Mouse (Mus musculus): ENCODE data around the gene Elfn2.

Elfn2 gene

GRCm38 (mm10) chr15:78718290-78719250 is at the start of gene Elfn2:
Elfn2 (minus strand) TSS chr15:78718771.
- Histone ChIP-seq H3K36me3 (ENCODE audit: control insufficient read depth, insufficient read depth, low read length, poor library complexity, severe bottlenecking) (no peaks in the 10 kb centered on the region), H3K27me3 (ENCODE audit: control insufficient read depth, insufficient read depth, low read length, poor library complexity, severe bottlenecking) (no peaks in the 10 kb centered on the region)
- DNase-seq (ENCODE audit: low read depth, low spot score), result peak; percentile 11

GRCm38 (mm10) chr15:78763704-78764103 is 45.1 kb upstream of the Elfn2 start:
- Histone ChIP-seq H3K36me3 (ENCODE audit: control insufficient read depth, insufficient read depth, low read length, poor library complexity, severe bottlenecking) (peaks cover 20% of the 10 kb centered on the region), H3K27me3 (ENCODE audit: control insufficient read depth, insufficient read depth, low read length, poor library complexity, severe bottlenecking) (no peaks in the 10 kb centered on the region)
- no peak for DNase-seq (ENCODE audit: low read depth, low spot score)

GRCm38 (mm10) chr15:78763210-78763609 is 44.6 kb upstream of the Elfn2 start:
- no peaks in the 10 kb centered on the region for H3K27me3 ChIP-seq (ENCODE audit: control insufficient read depth, insufficient read depth, low read length, poor library complexity, severe bottlenecking)
- H3K36me3 ChIP-seq (ENCODE audit: control insufficient read depth, insufficient read depth, low read length, poor library complexity, severe bottlenecking), result peaks cover 20% of the 10 kb centered on the region
- no peak for DNase-seq (ENCODE audit: low read depth, low spot score)

GRCm38 (mm10) chr15:78761112-78761511 is 42.5 kb upstream of the Elfn2 start:
- DNase-seq (ENCODE audit: low read depth, low spot score), result no peak
- Histone ChIP-seq H3K27me3 (ENCODE audit: control insufficient read depth, insufficient read depth, low read length, poor library complexity, severe bottlenecking) (no peaks in the 10 kb centered on the region), H3K36me3 (ENCODE audit: control insufficient read depth, insufficient read depth, low read length, poor library complexity, severe bottlenecking) (peaks cover 13% of the 10 kb centered on the region)

GRCm38 (mm10) chr15:78758132-78758531 is 39.6 kb upstream of the Elfn2 start:
- Histone ChIP-seq H3K27me3 (ENCODE audit: control insufficient read depth, insufficient read depth, low read length, poor library complexity, severe bottlenecking) (no peaks in the 10 kb centered on the region), H3K36me3 (ENCODE audit: control insufficient read depth, insufficient read depth, low read length, poor library complexity, severe bottlenecking) (peaks cover 9% of the 10 kb centered on the region)
- no peak for DNase-seq (ENCODE audit: low read depth, low spot score)

GRCm38 (mm10) chr15:78755966-78756725 is 37.6 kb upstream of the Elfn2 start:
- Histone ChIP-seq H3K36me3 (ENCODE audit: control insufficient read depth, insufficient read depth, low read length, poor library complexity, severe bottlenecking) (peaks cover 2% of the 10 kb centered on the region), H3K27me3 (ENCODE audit: control insufficient read depth, insufficient read depth, low read length, poor library complexity, severe bottlenecking) (no peaks in the 10 kb centered on the region)
- no peak for DNase-seq (ENCODE audit: low read depth, low spot score)

GRCm38 (mm10) chr15:78755226-78755625 is 36.7 kb upstream of the Elfn2 start:
- no peaks in the 10 kb centered on the region for H3K27me3 ChIP-seq (ENCODE audit: control insufficient read depth, insufficient read depth, low read length, poor library complexity, severe bottlenecking)
- H3K36me3 ChIP-seq (ENCODE audit: control insufficient read depth, insufficient read depth, low read length, poor library complexity, severe bottlenecking), result peaks cover 2% of the 10 kb centered on the region
- DNase-seq (ENCODE audit: low read depth, low spot score), result no peak

- H3K27me3 ChIP-seq (ENCODE audit: control insufficient read depth, insufficient read depth, low read length, poor library complexity, severe bottlenecking), result no peaks in the 10 kb centered on the region
- peak; percentile 18 for DNase-seq (ENCODE audit: low read depth, low spot score)
Observed at GRCm38 (mm10) chr15:78754144-78754543, 35.6 kb upstream of the Elfn2 start.

GRCm38 (mm10) chr15:78752991-78753390 is 34.4 kb upstream of the Elfn2 start:
- peak; percentile 18 for DNase-seq (ENCODE audit: low read depth, low spot score)
- peaks cover 2% of the 10 kb centered on the region for H3K36me3 ChIP-seq (ENCODE audit: control insufficient read depth, insufficient read depth, low read length, poor library complexity, severe bottlenecking)
- no peaks in the 10 kb centered on the region for H3K27me3 ChIP-seq (ENCODE audit: control insufficient read depth, insufficient read depth, low read length, poor library complexity, severe bottlenecking)

More at GRCm38 (mm10) chr15:78754144-78754543, 35.6 kb upstream of the Elfn2 start:
- H3K36me3 ChIP-seq (ENCODE audit: control insufficient read depth, insufficient read depth, low read length, poor library complexity, severe bottlenecking), result peaks cover 2% of the 10 kb centered on the region

GRCm38 (mm10) chr15:78750608-78751350 is 32.2 kb upstream of the Elfn2 start:
- Histone ChIP-seq H3K27me3 (ENCODE audit: control insufficient read depth, insufficient read depth, low read length, poor library complexity, severe bottlenecking) (no peaks in the 10 kb centered on the region), H3K36me3 (ENCODE audit: control insufficient read depth, insufficient read depth, low read length, poor library complexity, severe bottlenecking) (no peaks in the 10 kb centered on the region; the same call in 1 of the 2 replicates)
- no peak for DNase-seq (ENCODE audit: low read depth, low spot score)

- DNase-seq (ENCODE audit: low read depth, low spot score), result no peak
- Histone ChIP-seq H3K36me3 (ENCODE audit: control insufficient read depth, insufficient read depth, low read length, poor library complexity, severe bottlenecking) (no peaks in the 10 kb centered on the region; the same call in 1 of the 2 replicates), H3K27me3 (ENCODE audit: control insufficient read depth, insufficient read depth, low read length, poor library complexity, severe bottlenecking) (no peaks in the 10 kb centered on the region)
Observed at GRCm38 (mm10) chr15:78749855-78750254, 31.3 kb upstream of the Elfn2 start.

- Histone ChIP-seq H3K36me3 (ENCODE audit: control insufficient read depth, insufficient read depth, low read length, poor library complexity, severe bottlenecking) (no peaks in the 10 kb centered on the region), H3K27me3 (ENCODE audit: control insufficient read depth, insufficient read depth, low read length, poor library complexity, severe bottlenecking) (no peaks in the 10 kb centered on the region)
- DNase-seq (ENCODE audit: low read depth, low spot score), result peak; percentile 86
Observed at GRCm38 (mm10) chr15:78744206-78744605, 25.6 kb upstream of the Elfn2 start.

- no peak for DNase-seq (ENCODE audit: low read depth, low spot score)
- Histone ChIP-seq H3K36me3 (ENCODE audit: control insufficient read depth, insufficient read depth, low read length, poor library complexity, severe bottlenecking) (no peaks in the 10 kb centered on the region), H3K27me3 (ENCODE audit: control insufficient read depth, insufficient read depth, low read length, poor library complexity, severe bottlenecking) (no peaks in the 10 kb centered on the region)
Observed at GRCm38 (mm10) chr15:78742831-78743230, 24.3 kb upstream of the Elfn2 start.

- Histone ChIP-seq H3K36me3 (ENCODE audit: control insufficient read depth, insufficient read depth, low read length, poor library complexity, severe bottlenecking) (no peaks in the 10 kb centered on the region), H3K27me3 (ENCODE audit: control insufficient read depth, insufficient read depth, low read length, poor library complexity, severe bottlenecking) (no peaks in the 10 kb centered on the region)
- DNase-seq (ENCODE audit: low read depth, low spot score), result no peak
Observed at GRCm38 (mm10) chr15:78740662-78741061, 22.1 kb upstream of the Elfn2 start.
